Comparison of ENCODE assay signal across 37 mouse cellular contexts in the genomic region with DNA sequence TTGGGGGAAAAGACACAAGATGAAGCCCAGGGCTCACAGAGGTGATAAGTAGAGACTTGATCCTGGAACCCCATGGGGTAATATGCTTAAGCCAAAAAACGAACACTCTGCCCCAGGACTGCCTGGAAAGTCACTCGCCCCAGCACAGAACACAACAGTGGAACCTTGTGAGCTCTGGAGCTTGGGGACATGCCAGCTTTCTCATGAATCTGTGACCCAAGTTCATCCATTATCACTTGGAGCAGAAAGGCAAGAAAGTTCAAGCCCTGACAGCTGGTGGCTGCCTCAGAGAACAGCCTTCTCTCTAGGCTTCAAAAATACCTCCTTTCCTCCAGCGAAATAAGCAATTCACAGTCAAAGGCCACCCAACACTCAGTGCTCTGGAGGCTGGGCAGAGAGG. TPM values are rescaled to one million over a fixed set of nuclear protein-coding genes. Genes with fewer than 3 reads are reported as not detected.
DNase-seq lines count a peak whose midpoint lies in the region; ATAC-seq lines count a peak whose summit lies in the region.
"Had no signal": no experiment of that assay in that cellular context is flagged by ENCODE, and none has a peak within 500 bp of the region (broad histone marks: within the 10 kb centered on the region; RNA-seq: fewer than 3 reads in every experiment).

No protein-coding gene starts in this region.

- no peak overlapping the region for H3K4me2 ChIP-seq in kidney, embryonic 14.5 days (replicated peaks; ENCODE audit: low read depth, low read length)
- H3K4me2 ChIP-seq: embryonic facial prominence, embryonic 12.5 days; heart, embryonic 13.5 days; hindbrain, embryonic 12.5 days; intestine, embryonic 15.5 days; limb, embryonic 15.5 days; liver, embryonic 13.5 days; midbrain, embryonic 13.5 days; neural tube, embryonic 15.5 days had no signal

- WGBS in heart, embryonic 10.5 days = 78% methylated on average over 3 of the region's 3 CpGs
- 78% methylated on average over 3 of the region's 3 CpGs for WGBS in kidney, embryonic 14.5 days

- DNase-seq in heart, adult 11 months = peak; percentile 96
- DNase-seq in heart, embryonic 10.5 days (ENCODE audit: low spot score) = no peak
- peak; percentile 24 for DNase-seq in kidney, adult 9 months
- DNase-seq in urinary bladder, postnatal 14 days (ENCODE audit: low spot score) = peak; percentile 27
- DNase-seq in urinary bladder, postnatal 4 days (ENCODE audit: low spot score in 2 of 2) = no peak
- DNase-seq in thymus, postnatal 4 days = no peak
- no peak for DNase-seq in ovary, adult 18-20 months (ENCODE audit: low spot score)
- DNase-seq: adrenal gland, postnatal 14 days; cerebellum, adult 11 months; cerebellum, adult 9-10 months; cerebellum, postnatal 36 days; gastrocnemius, postnatal 10 days; layer of hippocampus, adult 9-11 months; liver, embryonic 13.5 days; lung, adult 18-20 months; lung, postnatal 4 days; right cerebral cortex, postnatal 25 days; spleen, adult 18-20 months; thymus, adult 2 months; thymus, postnatal 36 days had no signal

- 0 out of 2 replicates have a peak, but pooled peaks cover 5% of the 10 kb centered on the region for H3K4me1 ChIP-seq in heart, embryonic 10.5 days
- H3K4me1 ChIP-seq in kidney, embryonic 14.5 days (ENCODE audit: control insufficient read depth, insufficient read depth, low read length) = peaks cover 6% of the 10 kb centered on the region; the same call in 1 of the 2 replicates
- H3K4me1 ChIP-seq: midbrain, embryonic 13.5 days had no signal

- H3K27ac ChIP-seq in heart, embryonic 10.5 days = no peak overlapping the region
- no peak overlapping the region for H3K27ac ChIP-seq in kidney, embryonic 14.5 days (ENCODE audit: low read depth, low read length)
- H3K27ac ChIP-seq: embryonic facial prominence, embryonic 12.5 days; heart, embryonic 13.5 days; hindbrain, embryonic 12.5 days; hindbrain, postnatal 0 days; intestine, embryonic 15.5 days; limb, embryonic 10.5 days; liver, embryonic 13.5 days; midbrain, embryonic 13.5 days; neural tube, embryonic 15.5 days had no signal

- no peak overlapping the region for H3K4me3 ChIP-seq in heart, embryonic 10.5 days
- no peak overlapping the region for H3K4me3 ChIP-seq in kidney, embryonic 14.5 days (ENCODE audit: low read length)
- H3K4me3 ChIP-seq: embryonic facial prominence, embryonic 12.5 days; heart, embryonic 13.5 days; hindbrain, embryonic 12.5 days; intestine, embryonic 15.5 days; limb, embryonic 10.5 days; limb, embryonic 15.5 days; liver, embryonic 13.5 days; megakaryocyte, embryonic 14.5 days; midbrain, embryonic 13.5 days; neural tube, embryonic 15.5 days had no signal

- H3K9ac ChIP-seq in kidney, embryonic 14.5 days (ENCODE audit: low read depth, low read length) = no peak overlapping the region
- H3K9ac ChIP-seq: embryonic facial prominence, embryonic 12.5 days; heart, embryonic 13.5 days; hindbrain, embryonic 12.5 days; intestine, embryonic 15.5 days; limb, embryonic 15.5 days; liver, embryonic 13.5 days; midbrain, embryonic 13.5 days; neural tube, embryonic 15.5 days had no signal

- H3K36me3 ChIP-seq in heart, embryonic 10.5 days = no peaks in the 10 kb centered on the region
- H3K36me3 ChIP-seq in kidney, embryonic 14.5 days (ENCODE audit: control insufficient read depth, insufficient read depth, low read length) = no peaks in the 10 kb centered on the region
- H3K36me3 ChIP-seq: embryonic facial prominence, embryonic 12.5 days; G1E; heart, embryonic 13.5 days; hindbrain, embryonic 12.5 days; intestine, embryonic 15.5 days; limb, embryonic 10.5 days; limb, embryonic 15.5 days; liver, embryonic 13.5 days; midbrain, embryonic 13.5 days; neural tube, embryonic 15.5 days had no signal

- no peak for ATAC-seq in kidney, embryonic 14.5 days (ENCODE audit: low FRiP score, low TSS enrichment)
- ATAC-seq: forebrain, embryonic 14.5 days; hindbrain, postnatal 0 days; intestine, embryonic 15.5 days; lung, postnatal 0 days; midbrain, embryonic 13.5 days; Patski had no signal

- no peaks in the 10 kb centered on the region for H3K9me3 ChIP-seq in heart, embryonic 10.5 days
- H3K9me3 ChIP-seq in kidney, embryonic 14.5 days (ENCODE audit: control insufficient read depth, low read length) = no peaks in the 10 kb centered on the region
- H3K9me3 ChIP-seq: embryonic facial prominence, embryonic 12.5 days; G1E; heart, embryonic 13.5 days; hindbrain, embryonic 12.5 days; intestine, embryonic 15.5 days; limb, embryonic 10.5 days; limb, embryonic 15.5 days; liver, embryonic 13.5 days; megakaryocyte, embryonic 14.5 days; midbrain, embryonic 13.5 days; neural tube, embryonic 15.5 days had no signal

- no peaks in the 10 kb centered on the region for H3K27me3 ChIP-seq in heart, embryonic 10.5 days (ENCODE audit: insufficient read depth, poor library complexity, severe bottlenecking)
- no peaks in the 10 kb centered on the region for H3K27me3 ChIP-seq in kidney, embryonic 14.5 days (ENCODE audit: control insufficient read depth, insufficient read depth, low read length)
- H3K27me3 ChIP-seq: embryonic facial prominence, embryonic 12.5 days; heart, embryonic 13.5 days; hindbrain, embryonic 12.5 days; intestine, embryonic 15.5 days; limb, embryonic 15.5 days; liver, embryonic 13.5 days; midbrain, embryonic 13.5 days; neural tube, embryonic 15.5 days; Patski had no signal

RNA-seq across cellular contexts. Expression of gene Gm42674, which starts 2.3 kb away (rescaled TPM):
- not detected in 2 replicates for polyA plus RNA-seq in heart, embryonic 10.5 days (2016; fragmentation: Nextera tagmentation; extraction: Ambion mirVana)
- polyA plus RNA-seq in kidney, embryonic 14.5 days (2014; fragmentation: Nextera tagmentation; extraction: Ambion mirVana) = not detected in 2 replicates
- polyA plus RNA-seq: embryonic facial prominence, embryonic 12.5 days; forebrain, embryonic 14.5 days; frontal cortex, adult 2 months; G1E; gonadal fat pad, adult 2 months; heart, embryonic 13.5 days; hindbrain, embryonic 12.5 days; hindbrain, postnatal 0 days; intestine, embryonic 15.5 days; limb, embryonic 10.5 days; limb, embryonic 15.5 days; liver, embryonic 13.5 days; lung, postnatal 0 days; midbrain, embryonic 13.5 days; neural tube, embryonic 15.5 days; Patski; thymus, adult 2 months had no signal

RNA-seq across cellular contexts. Expression of gene S100a4, which starts 4.2 kb away (rescaled TPM):
- 0.30 and 0.43 TPM in 2 replicates for polyA plus RNA-seq in heart, embryonic 10.5 days (2016; fragmentation: Nextera tagmentation; extraction: Ambion mirVana)
- polyA plus RNA-seq in kidney, embryonic 14.5 days (2014; fragmentation: Nextera tagmentation; extraction: Ambion mirVana) = 2.7 and 3.9 TPM in 2 replicates
- polyA plus RNA-seq: G1E had no signal

RNA-seq across cellular contexts. Expression of gene S100a5, which starts 8.9 kb away (rescaled TPM):
- polyA plus RNA-seq in heart, embryonic 10.5 days (2016; fragmentation: Nextera tagmentation; extraction: Ambion mirVana) = not detected in 2 replicates
- polyA plus RNA-seq in kidney, embryonic 14.5 days (2014; fragmentation: Nextera tagmentation; extraction: Ambion mirVana) = 0.56 TPM in 1 of 2 replicates, not detected in the other
- polyA plus RNA-seq: forebrain, embryonic 14.5 days; G1E; gonadal fat pad, adult 2 months; heart, embryonic 13.5 days; hindbrain, embryonic 12.5 days; hindbrain, postnatal 0 days; limb, embryonic 10.5 days; limb, embryonic 15.5 days; liver, embryonic 13.5 days; lung, postnatal 0 days; midbrain, embryonic 13.5 days; neural tube, embryonic 15.5 days; Patski; thymus, adult 2 months had no signal

RNA-seq across cellular contexts. Expression of gene S100a2, which starts 9.4 kb away (rescaled TPM):
- not detected in 2 replicates for polyA plus RNA-seq in heart, embryonic 10.5 days (2016; fragmentation: Nextera tagmentation; extraction: Ambion mirVana)
- polyA plus RNA-seq in kidney, embryonic 14.5 days (2014; fragmentation: Nextera tagmentation; extraction: Ambion mirVana) = not detected in 2 replicates
- polyA plus RNA-seq: embryonic facial prominence, embryonic 12.5 days; forebrain, embryonic 14.5 days; frontal cortex, adult 2 months; G1E; gonadal fat pad, adult 2 months; heart, embryonic 13.5 days; hindbrain, embryonic 12.5 days; hindbrain, postnatal 0 days; intestine, embryonic 15.5 days; limb, embryonic 10.5 days; limb, embryonic 15.5 days; liver, embryonic 13.5 days; midbrain, embryonic 13.5 days; neural tube, embryonic 15.5 days; Patski; thymus, adult 2 months had no signal

RNA-seq across cellular contexts. Expression of gene S100a6, which starts 13.3 kb away (rescaled TPM):
- polyA plus RNA-seq in heart, embryonic 10.5 days (2016; fragmentation: Nextera tagmentation; extraction: Ambion mirVana) = 27.3 and 28.9 TPM in 2 replicates
- 115 and 148 TPM in 2 replicates for polyA plus RNA-seq in kidney, embryonic 14.5 days (2014; fragmentation: Nextera tagmentation; extraction: Ambion mirVana)
- polyA plus RNA-seq: G1E had no signal

Comparison
In these comparisons a context has a peak if more than half of its experiments do, and no peak if none do; other contexts are left out.
1. DNase-seq: peak in heart, adult 11 months (single experiment), kidney, adult 9 months (single experiment) and urinary bladder, postnatal 14 days (single experiment); none in heart, embryonic 10.5 days (single experiment), urinary bladder, postnatal 4 days (0 of 2), thymus, postnatal 4 days (single experiment) and ovary, adult 18-20 months (single experiment).